Mouse (Mus musculus) heart, adult 2 months (tissue): ENCODE measurements around the gene Rspo4. TPM values are rescaled to one million over a fixed set of nuclear protein-coding genes. Genes with fewer than 3 reads are reported as not detected.

ENCODE experiments used
- DNase-seq, 2 experiments: peaks; one replicate each; pipeline ENCODE4 v3.0.0; 2021
- H3K27ac ChIP-seq: fragments of 200-600 bp; 2 replicates; pipeline ENCODE4 v1.8.1; 2022
- H3K27me3 ChIP-seq: fragments of 200-500 bp; 2 replicates; pipeline ENCODE4 v1.6.1; 2012; ENCODE audit warnings: mild to moderate bottlenecking, low read length, inconsistent platforms, mixed read lengths; ENCODE audit not compliant: control insufficient read depth, insufficient read depth
- H3K36me3 ChIP-seq: fragments of 200-500 bp; 2 replicates; pipeline ENCODE4 v1.6.1; 2012; ENCODE audit warnings: low read length, inconsistent platforms; ENCODE audit not compliant: control insufficient read depth, insufficient read depth
- H3K4me1 ChIP-seq: fragments of 200-500 bp; 2 replicates; pipeline ENCODE4 v1.6.1; 2011; ENCODE audit warnings: low read length; ENCODE audit not compliant: control insufficient read depth, insufficient read depth
- H3K4me3 ChIP-seq: fragments of 200-600 bp; 2 replicates; pipeline ENCODE4 v1.8.1; 2022
- H3K79me2 ChIP-seq: fragments of 200-500 bp; replicated peaks from 2 replicates; pipeline ENCODE4 v1.6.1; 2012; ENCODE audit warnings: mild to moderate bottlenecking, inconsistent platforms, low read length, moderate library complexity, mixed read lengths; ENCODE audit not compliant: control insufficient read depth, insufficient read depth
- H3K9ac ChIP-seq: fragments of 200-500 bp; 2 replicates; pipeline ENCODE4 v1.6.1; 2012; ENCODE audit warnings: low read depth, mild to moderate bottlenecking, control low read depth, inconsistent platforms, low read length, mixed read lengths
- CTCF ChIP-seq: fragments of 200-600 bp; IDR thresholded peaks from 2 replicates; pipeline ENCODE4 v1.8.1; 2022; ENCODE audit warnings: antibody characterized with exemption, mild to moderate bottlenecking, moderate library complexity
- EP300 ChIP-seq: fragments of 200-500 bp; IDR thresholded peaks from 2 replicates; pipeline ENCODE4 v1.6.1; 2011; ENCODE audit warnings: low read depth, low read length, control low read depth; ENCODE audit not compliant: insufficient read depth
- POLR2A ChIP-seq: fragments of 200-500 bp; IDR thresholded peaks from 2 replicates; pipeline ENCODE4 v1.6.1; 2011; ENCODE audit warnings: mild to moderate bottlenecking, low read depth, low read length, control low read depth; ENCODE audit not compliant: insufficient read depth
- WGBS: fragments of 180-500 bp; shearing (Covaris S2); methylation state at CpG from one replicate; pipeline ENCODE4 v1.1.7; 2018; 5-methylcytosine and 5-hydroxymethylcytosine counted together
- intact Hi-C: fragments of 180-260 bp; cut with DNase I; formaldehyde crosslinking; loops from one replicate; pipeline ENCODE4 v1.15.1; 2025
- polyA plus RNA-seq: library from polyadenylated mRNA; depleted of rRNA; stranded (reverse); fragments of >200 nt; gene quantifications from 2 replicates; pipeline ENCODE4 v1.2.3, GENCODE M21; 2012
- total RNA-seq, 2 experiments: library from RNA; stranded (reverse); gene quantifications; 2 replicates each; pipeline ENCODE4 v1.2.3; 2021

The Rspo4 gene
- total and polyA plus RNA-seq, 3 experiments: not detected

GRCm38 (mm10) chr2:151894209-151894980 lies 51.7 kb downstream of the Rspo4 start:
- Histone ChIP-seq H3K36me3 (no peaks in the 10 kb centered on the region), H3K4me3 (no peak overlapping the region), H3K4me1 (no peaks in the 10 kb centered on the region), H3K27me3 (no peaks in the 10 kb centered on the region), H3K9ac (no peak overlapping the region), H3K79me2 (no peaks in the 10 kb centered on the region), H3K27ac (no peak overlapping the region)
- DNase-seq: no peak
- TF ChIP-seq CTCF: no peak
- TF ChIP-seq POLR2A: no peak
- TF ChIP-seq EP300: no peak
- WGBS: 78% methylated on average over 8 of the region's 8 CpGs
- intact Hi-C loops: no loop called here

- Histone ChIP-seq H3K27me3 (no peaks in the 10 kb centered on the region), H3K9ac (no peak overlapping the region), H3K4me1 (no peaks in the 10 kb centered on the region), H3K4me3 (no peak overlapping the region), H3K79me2 (no peaks in the 10 kb centered on the region), H3K27ac (no peak overlapping the region), H3K36me3 (no peaks in the 10 kb centered on the region)
- no peak for DNase-seq
- 70% methylated on average over 5 of the region's 5 CpGs for WGBS
- intact Hi-C loops: no loop called here
- TF ChIP-seq EP300 (no peak), POLR2A (no peak), CTCF (no peak)
Observed at GRCm38 (mm10) chr2:151895911-151896310, 53.2 kb downstream of the Rspo4 start.

GRCm38 (mm10) chr2:151898106-151898505 lies 55.4 kb downstream of the Rspo4 start:
- Histone ChIP-seq H3K27me3 (no peaks in the 10 kb centered on the region), H3K4me3 (no peak overlapping the region), H3K4me1 (no peaks in the 10 kb centered on the region), H3K79me2 (no peaks in the 10 kb centered on the region), H3K27ac (no peak overlapping the region), H3K9ac (no peak overlapping the region), H3K36me3 (no peaks in the 10 kb centered on the region)
- TF ChIP-seq POLR2A: no peak
- no peak for TF ChIP-seq CTCF
- no peak for TF ChIP-seq EP300
- 85% methylated on average over 1 of the region's 1 CpGs for WGBS
- no peak for DNase-seq
- intact Hi-C loops: no loop called here

- Histone ChIP-seq H3K4me3 (no peak overlapping the region), H3K27me3 (no peaks in the 10 kb centered on the region), H3K27ac (no peak overlapping the region), H3K79me2 (no peaks in the 10 kb centered on the region), H3K9ac (no peak overlapping the region), H3K36me3 (no peaks in the 10 kb centered on the region), H3K4me1 (no peaks in the 10 kb centered on the region)
- WGBS: 55% methylated on average over 4 of the region's 4 CpGs
- DNase-seq: no peak
- no peak for TF ChIP-seq EP300
- TF ChIP-seq POLR2A: no peak
- TF ChIP-seq CTCF: no peak
- intact Hi-C loops: no loop called here
Observed at GRCm38 (mm10) chr2:151900845-151901244, 58.1 kb downstream of the Rspo4 start.

- no peak for TF ChIP-seq POLR2A
- TF ChIP-seq CTCF: no peak
- no peak for TF ChIP-seq EP300
- no peaks in the 10 kb centered on the region for H3K79me2 ChIP-seq
- no peak overlapping the region for H3K27ac ChIP-seq
- 79% methylated on average over 6 of the region's 6 CpGs for WGBS
- intact Hi-C loops: no loop called here
- H3K4me3 ChIP-seq: no peak overlapping the region
- H3K9ac ChIP-seq: no peak overlapping the region
- H3K4me1 ChIP-seq: no peaks in the 10 kb centered on the region
- no peaks in the 10 kb centered on the region for H3K27me3 ChIP-seq
- H3K36me3 ChIP-seq: no peaks in the 10 kb centered on the region
- DNase-seq: no peak
Observed at GRCm38 (mm10) chr2:151903267-151903666, 60.5 kb downstream of the Rspo4 start.

GRCm38 (mm10) chr2:151903933-151904332 lies 61.2 kb downstream of the Rspo4 start:
- Histone ChIP-seq H3K36me3 (no peaks in the 10 kb centered on the region), H3K79me2 (no peaks in the 10 kb centered on the region), H3K27ac (no peak overlapping the region), H3K4me1 (no peaks in the 10 kb centered on the region), H3K9ac (no peak overlapping the region), H3K4me3 (no peak overlapping the region), H3K27me3 (no peaks in the 10 kb centered on the region)
- WGBS: 53% methylated on average over 4 of the region's 4 CpGs
- TF ChIP-seq EP300 (no peak), CTCF (no peak), POLR2A (no peak)
- intact Hi-C loops: no loop called here
- no peak for DNase-seq
